Mouse (Mus musculus): ENCODE results near the gene Gm5108. TPM values are rescaled to one million over a fixed set of nuclear protein-coding genes. Genes with fewer than 3 reads are reported as not detected.

The Gm5108 gene
- polyA plus RNA-seq, 1 experiment from 2014 or later, result not detected

Other genes starting within 250 kb of the Gm5108 start
- 4.7 and 5.4 TPM in 2 replicates for gene Atp8a1, start 94.2 kb upstream of the Gm5108 start, polyA plus RNA-seq (2015; fragmentation: Nextera tagmentation; extraction: Ambion mirVana)
- gene Gm21905, start 4.8 kb downstream of the Gm5108 start, polyA plus RNA-seq (2015; fragmentation: Nextera tagmentation; extraction: Ambion mirVana), result not detected in 2 replicates
- gene Grxcr1, start 90.2 kb downstream of the Gm5108 start, polyA plus RNA-seq (2015; fragmentation: Nextera tagmentation; extraction: Ambion mirVana), result not detected in 2 replicates

Measured in limb, embryonic 13.5 days (tissue).